Mouse (Mus musculus) small intestine, adult 2 months (tissue): ENCODE results near the gene Cacng7. TPM values are rescaled to one million over a fixed set of nuclear protein-coding genes. Genes with fewer than 3 reads are reported as not detected.

Source experiments
- H3K27ac ChIP-seq: fragments of 200-500 bp; 2 replicates; pipeline ENCODE4 v1.5.1; 2012; ENCODE audit warnings: low read depth, low read length, control low read depth, inconsistent platforms; ENCODE audit not compliant: insufficient read depth
- H3K27me3 ChIP-seq: fragments of 200-500 bp; 2 replicates; pipeline ENCODE4 v1.6.1; 2012; ENCODE audit warnings: mild to moderate bottlenecking, moderate library complexity, low read length, inconsistent platforms; ENCODE audit not compliant: control insufficient read depth, insufficient read depth
- H3K36me3 ChIP-seq: fragments of 200-500 bp; 2 replicates; pipeline ENCODE4 v1.6.1; 2012; ENCODE audit warnings: mild to moderate bottlenecking, low read length, control low read depth, inconsistent platforms; ENCODE audit not compliant: control insufficient read depth, insufficient read depth
- H3K4me1 ChIP-seq: fragments of 200-500 bp; 2 replicates; pipeline ENCODE4 v1.6.1; 2012; ENCODE audit warnings: low read length, inconsistent platforms, mixed read lengths; ENCODE audit not compliant: control insufficient read depth, insufficient read depth, insufficient read length
- H3K4me3 ChIP-seq: fragments of 200-500 bp; 2 replicates; pipeline ENCODE4 v1.5.1; 2012; ENCODE audit warnings: low read depth, mild to moderate bottlenecking, control low read depth, inconsistent platforms, low read length, moderate library complexity
- CTCF ChIP-seq: fragments of 200-500 bp; IDR thresholded peaks from 2 replicates; pipeline ENCODE4 v1.5.1; 2012; ENCODE audit warnings: low read depth, mild to moderate bottlenecking, control low read depth, inconsistent platforms, low read length, moderate library complexity, mixed read lengths; ENCODE audit not compliant: insufficient replicate concordance, insufficient read length; ENCODE audit errors: extremely low read depth
- POLR2A ChIP-seq: fragments of 200-500 bp; IDR thresholded peaks from 2 replicates; pipeline ENCODE4 v1.6.1; 2012; ENCODE audit warnings: low read depth, mild to moderate bottlenecking, control low read depth, inconsistent platforms, low read length, moderate library complexity
- WGBS: fragments of 180-500 bp; shearing (Covaris S2); methylation state at CpG from one replicate; pipeline ENCODE4 v1.1.7; 2018; 5-methylcytosine and 5-hydroxymethylcytosine counted together
- polyA plus RNA-seq: library from polyadenylated mRNA; depleted of rRNA; stranded (reverse); fragments of >200 nt; gene quantifications from 2 replicates; pipeline ENCODE4 v1.2.3, GENCODE M21; 2012

The Cacng7 gene
- polyA plus RNA-seq, 1 experiment, result 8.8 TPM

DNA sequence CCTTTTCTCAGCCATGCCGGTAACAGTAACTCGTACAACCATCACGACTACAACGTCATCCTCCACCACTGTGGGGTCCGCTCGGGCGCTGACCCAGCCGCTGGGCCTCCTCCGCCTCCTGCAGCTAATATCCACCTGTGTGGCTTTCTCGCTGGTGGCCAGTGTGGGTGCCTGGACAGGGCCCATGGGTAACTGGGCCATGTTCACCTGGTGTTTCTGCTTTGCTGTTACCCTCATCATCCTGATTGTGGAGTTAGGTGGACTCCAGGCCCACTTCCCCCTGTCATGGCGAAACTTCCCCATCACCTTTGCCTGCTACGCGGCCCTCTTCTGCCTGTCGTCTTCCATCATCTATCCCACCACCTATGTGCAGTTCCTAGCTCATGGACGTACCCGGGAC, 36.0 kb upstream of the Cacng7 start:
- 93% methylated on average over 16 of the region's 16 CpGs for WGBS
- peaks cover 16% of the 10 kb centered on the region for H3K4me1 ChIP-seq
- peaks cover 21% of the 10 kb centered on the region for H3K36me3 ChIP-seq
- TF ChIP-seq CTCF (no peak), POLR2A (no peak)
- H3K4me3 ChIP-seq, result no peak overlapping the region
- no peaks in the 10 kb centered on the region for H3K27me3 ChIP-seq
- H3K27ac ChIP-seq, result no peak overlapping the region

DNA sequence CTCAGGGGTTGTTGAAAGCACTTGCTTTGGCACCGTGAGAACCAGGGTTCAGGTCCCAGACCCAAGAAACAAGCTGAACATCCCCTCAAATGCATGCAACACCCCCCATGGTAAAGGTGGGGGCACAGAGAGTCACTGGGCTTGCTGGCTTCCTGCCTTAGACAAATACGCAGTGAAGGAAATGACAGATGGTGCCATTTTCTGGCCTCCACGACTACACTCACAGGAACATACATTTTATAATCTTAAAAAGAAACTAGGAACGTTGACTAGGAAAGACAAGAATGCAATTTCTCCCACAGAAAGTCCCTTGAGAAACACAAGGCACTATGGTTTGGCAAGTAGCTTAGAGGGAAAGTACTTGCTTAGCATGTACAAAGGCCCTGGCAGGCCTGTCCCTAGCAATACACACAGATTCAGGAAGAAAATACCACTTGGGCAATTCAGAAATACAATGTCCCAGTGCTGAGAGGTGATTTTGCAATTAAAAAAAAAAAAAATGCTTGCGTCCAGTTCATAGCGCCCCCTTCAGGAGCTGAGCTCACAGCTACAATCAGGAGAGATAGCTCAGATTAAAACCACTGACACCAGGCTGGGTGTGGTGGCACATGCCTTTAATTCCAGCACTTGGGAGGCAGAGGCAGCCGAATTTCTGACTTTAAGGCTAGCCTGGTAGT, 32.7 kb upstream of the Cacng7 start:
- H3K4me3 ChIP-seq, result no peak overlapping the region
- TF ChIP-seq CTCF (0 out of 2 replicates have a peak, but pooled peaks have one; percentile 10), POLR2A (no peak)
- 61% methylated on average over 7 of the region's 7 CpGs for WGBS
- peaks cover 22% of the 10 kb centered on the region for H3K4me1 ChIP-seq
- H3K27ac ChIP-seq, result no peak overlapping the region
- peaks cover 21% of the 10 kb centered on the region for H3K36me3 ChIP-seq
- peaks cover 18% of the 10 kb centered on the region for H3K27me3 ChIP-seq

DNA sequence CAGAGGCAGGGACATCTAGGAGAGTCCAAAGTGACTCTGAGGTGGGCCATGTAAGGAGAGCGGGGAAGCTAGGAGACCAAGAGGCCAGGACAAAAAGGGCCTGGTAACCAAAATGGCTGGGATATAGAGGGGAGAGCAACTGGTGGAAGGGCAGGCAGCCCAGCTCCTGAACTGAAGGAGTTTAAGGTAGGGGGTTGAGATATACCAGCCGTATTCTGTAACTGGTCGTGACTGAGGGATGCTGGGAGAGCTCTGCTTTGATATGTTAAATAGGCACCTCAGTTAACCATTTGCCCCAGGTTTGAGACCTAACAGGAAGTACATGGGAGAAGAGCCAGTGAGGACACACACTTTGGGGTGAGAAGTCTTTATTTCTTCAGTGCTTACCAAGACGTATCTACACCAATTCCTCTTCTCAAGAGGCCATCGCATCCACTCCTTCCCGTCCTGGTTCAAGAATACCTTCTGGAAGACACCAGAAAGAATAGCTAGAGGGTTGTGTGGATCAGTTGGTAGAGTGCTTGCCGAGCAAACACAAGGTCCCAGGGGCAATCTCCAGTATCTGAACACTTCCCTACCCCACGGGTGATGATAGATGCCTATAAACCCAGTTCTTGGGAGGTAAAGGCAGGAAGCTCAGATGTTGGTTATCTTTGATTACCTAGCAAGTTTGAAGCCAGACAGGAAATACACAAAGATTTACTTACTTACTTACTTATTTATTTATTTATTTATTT, 31.7 kb upstream of the Cacng7 start:
- H3K27ac ChIP-seq, result no peak overlapping the region
- H3K4me3 ChIP-seq, result no peak overlapping the region
- peaks cover 16% of the 10 kb centered on the region for H3K4me1 ChIP-seq
- H3K27me3 ChIP-seq, result peaks cover 21% of the 10 kb centered on the region
- no peak for TF ChIP-seq POLR2A
- no peak for TF ChIP-seq CTCF
- WGBS, result 73% methylated on average over 8 of the region's 8 CpGs
- peaks cover 21% of the 10 kb centered on the region for H3K36me3 ChIP-seq

DNA sequence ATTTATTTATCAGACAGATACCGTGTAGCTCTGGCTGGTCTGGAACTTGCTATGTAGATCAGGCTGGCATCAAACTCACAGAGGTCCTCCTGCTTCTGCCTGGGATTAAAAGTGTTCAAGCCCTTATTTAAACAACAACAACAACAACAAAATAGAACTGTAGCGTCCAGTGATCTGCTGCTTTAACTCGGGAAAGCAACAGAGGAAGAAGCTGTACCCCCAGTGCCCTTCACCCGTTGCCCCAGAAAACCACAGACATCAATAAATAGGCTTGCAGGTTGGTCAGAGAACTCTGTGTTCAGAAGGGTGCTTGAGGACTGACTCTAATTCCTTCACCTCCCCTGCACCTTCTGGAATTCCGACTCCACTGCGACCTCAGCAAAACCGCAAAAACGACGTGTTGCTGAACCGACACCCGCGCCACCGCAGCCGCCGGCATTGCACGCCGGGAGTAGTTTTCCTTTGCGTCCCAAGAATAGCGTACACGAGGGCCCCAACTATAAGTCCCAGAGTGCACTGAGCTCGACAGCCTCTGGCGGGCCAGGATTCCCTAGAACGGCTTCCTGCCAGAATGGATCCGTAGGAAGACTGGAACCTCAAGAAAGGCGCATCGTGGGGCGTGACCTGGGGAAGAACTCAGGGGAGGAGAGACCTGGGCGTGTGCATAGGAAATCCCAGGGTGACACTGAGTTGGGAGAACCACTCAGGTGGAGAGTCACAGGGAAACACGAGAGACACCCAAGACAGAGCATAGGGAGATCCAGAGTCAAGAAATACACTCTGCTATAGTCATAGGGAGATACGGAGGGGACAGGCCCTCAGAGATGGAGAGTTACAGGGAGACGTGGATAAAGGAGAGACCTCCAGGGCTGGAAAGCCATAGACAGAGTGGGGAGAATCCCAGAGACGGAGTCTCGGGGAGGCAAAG, 30.9 kb upstream of the Cacng7 start:
- H3K27me3 ChIP-seq, result peaks cover 21% of the 10 kb centered on the region
- peaks cover 12% of the 10 kb centered on the region for H3K4me1 ChIP-seq
- no peak overlapping the region for H3K27ac ChIP-seq
- peaks cover 18% of the 10 kb centered on the region for H3K36me3 ChIP-seq
- H3K4me3 ChIP-seq, result peak overlapping the region; percentile 49
- TF ChIP-seq POLR2A, result no peak
- no peak for TF ChIP-seq CTCF
- WGBS, result 6% methylated on average over 33 of the region's 33 CpGs

DNA sequence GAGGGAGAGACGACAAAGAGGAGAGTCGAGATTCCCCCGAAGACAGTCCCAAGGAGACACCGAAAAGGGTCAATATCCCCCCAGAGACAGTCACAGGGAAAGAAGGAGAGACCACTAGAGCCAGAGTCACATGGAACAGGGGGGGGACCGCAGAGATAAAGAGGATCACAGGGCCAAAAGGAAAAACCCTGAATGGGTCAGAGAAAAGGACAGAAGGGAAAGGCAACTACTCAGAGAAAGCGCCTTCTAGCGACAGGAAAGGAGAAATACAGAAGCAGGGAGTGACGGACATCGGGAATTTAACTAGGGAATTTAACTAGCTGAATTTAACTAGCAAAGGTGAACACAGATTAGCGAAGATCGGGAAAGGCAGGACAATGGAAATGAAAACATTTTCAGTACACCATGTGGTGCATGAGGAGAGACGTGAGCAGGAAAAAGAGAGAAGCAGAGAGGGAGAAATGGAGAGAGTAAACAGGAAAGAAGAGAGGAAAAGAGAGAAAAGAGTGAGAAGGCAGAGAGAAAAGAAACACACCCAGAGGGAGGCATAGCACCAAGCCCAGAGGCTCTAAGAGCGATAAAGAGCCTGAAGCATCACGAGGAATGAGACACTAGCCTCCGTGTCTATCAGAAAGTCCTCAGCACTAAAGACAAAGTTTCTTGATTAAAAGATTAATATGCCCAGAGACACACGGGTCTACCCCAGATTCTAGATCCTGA, 30.0 kb upstream of the Cacng7 start:
- H3K4me3 ChIP-seq, result peak overlapping the region; percentile 49
- H3K27ac ChIP-seq, result no peak overlapping the region
- 2% methylated on average over 16 of the region's 16 CpGs for WGBS
- TF ChIP-seq CTCF (peak; percentile 50; the same call in 1 of the 2 replicates), POLR2A (no peak)
- H3K27me3 ChIP-seq, result peaks cover 21% of the 10 kb centered on the region
- H3K4me1 ChIP-seq, result peaks cover 12% of the 10 kb centered on the region
- H3K36me3 ChIP-seq, result peaks cover 10% of the 10 kb centered on the region

DNA sequence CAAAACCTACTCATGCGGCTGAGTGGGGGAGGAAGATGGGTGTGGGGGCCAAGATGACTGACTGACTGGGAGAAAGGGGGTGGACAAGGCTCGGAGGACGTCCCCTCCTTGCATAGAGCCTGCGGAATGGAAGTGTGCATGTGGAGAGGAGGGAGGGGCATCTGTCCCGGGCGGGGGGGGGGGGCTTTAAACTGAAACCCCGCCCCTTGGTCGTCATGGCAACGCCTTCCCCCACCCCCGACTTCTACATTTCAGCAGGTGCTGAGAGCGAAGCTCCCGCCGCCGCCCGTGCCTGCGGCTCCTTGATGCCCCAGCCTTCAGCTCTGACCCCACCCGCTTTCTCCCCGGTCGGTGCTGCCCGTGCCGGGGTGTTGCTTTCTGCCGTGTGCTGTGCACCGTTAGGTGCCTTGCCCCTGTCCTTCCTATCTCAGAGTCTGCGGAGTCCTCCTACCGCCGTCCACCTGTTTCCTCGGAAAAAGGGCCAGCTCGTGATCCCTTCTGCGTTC, 29.4 kb upstream of the Cacng7 start:
- 1% methylated on average over 29 of the region's 29 CpGs for WGBS
- Histone ChIP-seq H3K27me3 (peaks cover 21% of the 10 kb centered on the region), H3K4me1 (peaks cover 12% of the 10 kb centered on the region), H3K4me3 (peak overlapping the region; percentile 48), H3K36me3 (peaks cover 8% of the 10 kb centered on the region; the same call in 1 of the 2 replicates), H3K27ac (no peak overlapping the region)
- TF ChIP-seq CTCF (no peak), POLR2A (no peak)
